Comparison of ENCODE assay signal across 8 mouse cellular contexts in genomic region chr2:29632168-29632662, GRCm38 (mm10). TPM values are rescaled to one million over a fixed set of nuclear protein-coding genes. Genes with fewer than 3 reads are reported as not detected.
DNase-seq lines count a peak whose midpoint lies in the region; ATAC-seq and TF ChIP-seq lines count a peak whose summit lies in the region.

No protein-coding gene starts in this region.

- H3K27me3 ChIP-seq in heart, adult 2 months (ENCODE audit: control insufficient read depth, insufficient read depth, low read length): no peaks in the 10 kb centered on the region
- H3K27me3 ChIP-seq in liver, embryonic 15.5 days: no peaks in the 10 kb centered on the region
- no peaks in the 10 kb centered on the region for H3K27me3 ChIP-seq in cerebellum, adult 2 months (ENCODE audit: control insufficient read depth, insufficient read depth, low read length)

- no peak overlapping the region for H3K9ac ChIP-seq in heart, adult 2 months (ENCODE audit: low read depth, low read length)
- no peak overlapping the region for H3K9ac ChIP-seq in liver, embryonic 15.5 days

- DNase-seq in heart, adult 2 months: peak in 1 of 2 experiments; percentile 18
- DNase-seq in heart, postnatal 14 days: no peak
- DNase-seq in 416B (ENCODE audit: low read depth) (peak; percentile 72), MEL-GATA-1-ER (ENCODE audit: extremely low read depth, low read depth) (peak; percentile 99)
- no peak for DNase-seq in embryo, embryonic 9.5 days (ENCODE audit: extremely low spot score)
- no peak for DNase-seq in cerebellum, adult 2 months
- no peak for DNase-seq in kidney, postnatal 10 days

- no peak for TF ChIP-seq POLR2A in heart, adult 2 months (IDR thresholded peaks at IDR 0.05; ENCODE audit: insufficient read depth, low read depth, low read length)
- TF ChIP-seq POLR2A in cerebellum, adult 2 months (IDR thresholded peaks at IDR 0.05; ENCODE audit: borderline replicate concordance, insufficient read depth, low read length): no peak

- 0 out of 2 replicates have a peak, but pooled peaks have one; percentile 36 for ATAC-seq in liver, embryonic 15.5 days (ENCODE audit: insufficient read depth)

- peaks cover 8% of the 10 kb centered on the region for H3K79me2 ChIP-seq in heart, adult 2 months (replicated peaks; ENCODE audit: control insufficient read depth, insufficient read depth, low read length)

- H3K4me1 ChIP-seq in heart, adult 2 months (ENCODE audit: control insufficient read depth, insufficient read depth, low read length): peaks cover 60% of the 10 kb centered on the region
- H3K4me1 ChIP-seq in liver, embryonic 15.5 days (replicated peaks): peaks cover 71% of the 10 kb centered on the region
- peaks cover 31% of the 10 kb centered on the region for H3K4me1 ChIP-seq in cerebellum, adult 2 months (ENCODE audit: control insufficient read depth, insufficient read depth, low read length)

- no peak overlapping the region for H3K4me2 ChIP-seq in liver, embryonic 15.5 days

- TF ChIP-seq CTCF in heart, adult 2 months (IDR thresholded peaks at IDR 0.05): no peak
- no peak for TF ChIP-seq CTCF in cerebellum, adult 2 months (IDR thresholded peaks at IDR 0.05; ENCODE audit: borderline replicate concordance, insufficient read depth, low read depth, low read length)

- H3K9me3 ChIP-seq in liver, embryonic 15.5 days (replicated peaks): no peaks in the 10 kb centered on the region

- peaks cover 11% of the 10 kb centered on the region for H3K36me3 ChIP-seq in heart, adult 2 months (ENCODE audit: control insufficient read depth, insufficient read depth, low read length)
- H3K36me3 ChIP-seq in liver, embryonic 15.5 days (replicated peaks): no peaks in the 10 kb centered on the region; the same call in 1 of the 2 replicates

- peak overlapping the region; percentile 85 for H3K27ac ChIP-seq in heart, adult 2 months
- no peak overlapping the region for H3K27ac ChIP-seq in liver, embryonic 15.5 days (replicated peaks)
- no peak overlapping the region for H3K27ac ChIP-seq in cerebellum, adult 2 months (ENCODE audit: insufficient read depth, low read length)

- H3K4me3 ChIP-seq in heart, adult 2 months: no peak overlapping the region
- no peak overlapping the region for H3K4me3 ChIP-seq in liver, embryonic 15.5 days (replicated peaks)
- no peak overlapping the region for H3K4me3 ChIP-seq in cerebellum, adult 2 months (replicated peaks; ENCODE audit: insufficient read depth, low read depth, low read length)

- TF ChIP-seq EP300 in heart, adult 2 months (IDR thresholded peaks at IDR 0.05; ENCODE audit: insufficient read depth, low read depth, low read length): no peak

- WGBS in heart, adult 2 months: 51% methylated on average over 3 of the region's 3 CpGs
- WGBS in liver, embryonic 15.5 days (ENCODE audit: insufficient replicate concordance): 47% methylated on average over 3 of the region's 3 CpGs
- WGBS in cerebellum, adult 2 months: 57% methylated on average over 3 of the region's 3 CpGs

- intact Hi-C loops in heart, adult 2 months (cut with DNase I): loop anchor here (2.0 kb wide), 1 partner anchor 17 kb away; no protein-coding TSS in a partner anchor
- intact Hi-C loops in heart, postnatal 14 days (cut with DNase I): no loop called here

RNA-seq across cellular contexts. Expression of gene Rapgef1, which starts 12.7 kb away (rescaled TPM):
- 100 to 1,000 TPM in 1 of 2 experiments, 10 to 100 TPM in 1; 96.7 to 116 TPM for total RNA-seq in heart, adult 2 months (2021)
- polyA plus RNA-seq in heart, adult 2 months (2012; rRNA removed): 65.0 and 86.1 TPM in 2 replicates
- total RNA-seq in heart, postnatal 14 days (2021): 10 to 100 TPM; 89.6 to 91.6 TPM
- polyA plus RNA-seq in liver, embryonic 15.5 days (2015; fragmentation: Nextera tagmentation; extraction: Ambion mirVana): 5.5 and 7.3 TPM in 2 replicates
- 72.6 and 80.3 TPM in 2 replicates for polyA plus RNA-seq in cerebellum, adult 2 months (2012; rRNA removed)

Comparison
In these comparisons a context has a peak if more than half of its experiments do, and no peak if none do; other contexts are left out.
1. DNase-seq: peak in 416B (single experiment) and MEL-GATA-1-ER (single experiment); none in heart, postnatal 14 days (0 of 2), embryo, embryonic 9.5 days (single experiment), cerebellum, adult 2 months (0 of 2) and kidney, postnatal 10 days (single experiment).